Mouse (Mus musculus): ENCODE results near the gene Mrps18a.

- no peak for TF ChIP-seq GATA1 (IDR thresholded peaks at IDR 0.05; ENCODE audit: low read length)
- TF ChIP-seq TAL1 (IDR thresholded peaks at IDR 0.05; ENCODE audit: low read length): no peak
Measured at GRCm38 (mm10) chr17:46063283-46063973, 47.4 kb upstream of the Mrps18a start.
